Mouse (Mus musculus) heart, adult 2 months (tissue): ENCODE results near the gene Rnf220.

Experiments
- CTCF ChIP-seq: fragments of 200-600 bp; IDR thresholded peaks from 2 replicates; pipeline ENCODE4 v1.8.1; 2022; ENCODE audit warnings: antibody characterized with exemption, mild to moderate bottlenecking, moderate library complexity
- EP300 ChIP-seq: fragments of 200-500 bp; IDR thresholded peaks from 2 replicates; pipeline ENCODE4 v1.6.1; 2011; ENCODE audit warnings: low read depth, low read length, control low read depth; ENCODE audit not compliant: insufficient read depth

DNA sequence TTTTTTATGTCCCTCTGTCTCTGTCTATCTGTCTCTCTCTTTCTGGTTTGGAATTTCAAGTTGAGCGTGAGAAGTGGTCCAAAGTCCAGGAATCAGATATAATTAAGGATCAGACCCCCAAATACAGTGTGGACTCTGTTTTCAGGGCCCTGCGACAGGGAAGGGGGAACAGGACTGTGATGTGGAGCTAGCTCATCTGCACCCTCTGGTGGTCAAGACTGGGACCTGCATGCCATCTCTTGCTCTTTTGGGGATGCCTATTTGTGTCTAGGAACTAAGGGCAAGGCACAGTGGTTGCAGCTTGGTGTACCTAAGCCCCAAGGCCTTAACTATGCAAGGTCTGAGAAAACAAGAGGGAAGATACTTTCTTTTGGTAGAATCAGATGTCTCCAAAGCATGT lies 229.6 kb downstream of the Rnf220 start:
- TF ChIP-seq CTCF (no peak; the same call in 1 of the 2 replicates), EP300 (peak; percentile 81)
